Mouse (Mus musculus) kidney, adult 2 months (tissue): Measurements from ENCODE around the gene Egfr.

ENCODE experiments used
- CTCF ChIP-seq: fragments of 200-500 bp; conservative IDR thresholded peaks from 2 replicates; pipeline ENCODE4 v1.5.1; 2011; ENCODE audit warnings: low read depth, mild to moderate bottlenecking, control low read depth, low read length, moderate library complexity, mixed read lengths; ENCODE audit not compliant: insufficient read depth, insufficient read length
- POLR2A ChIP-seq: fragments of 200-500 bp; IDR thresholded peaks from one replicate; pipeline ENCODE4 v1.6.1; 2011; ENCODE audit warnings: low read depth, low read length, control low read depth

DNA sequence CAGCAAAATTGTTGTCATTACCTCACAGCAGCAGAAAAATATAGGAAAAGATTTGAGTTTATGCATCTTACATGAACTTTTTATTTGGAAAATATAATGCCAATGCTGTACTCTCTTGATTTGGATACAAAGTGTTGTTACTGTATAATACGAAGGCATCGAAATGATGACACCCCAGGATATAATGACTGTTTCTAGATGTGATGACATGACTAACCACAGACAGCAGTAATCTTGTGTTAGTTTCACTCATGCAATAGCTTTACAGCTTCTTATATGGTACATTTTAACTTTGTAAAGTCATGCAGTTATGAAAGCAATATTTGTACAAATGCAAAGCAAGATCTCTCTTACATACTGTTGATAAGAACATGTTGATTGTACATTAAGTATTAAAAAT is 165.5 kb downstream of the Egfr start:
- TF ChIP-seq POLR2A (no peak), CTCF (no peak)
